Mouse (Mus musculus): Measurements from ENCODE around the gene Cant1. TPM values are rescaled to one million over a fixed set of nuclear protein-coding genes. Genes with fewer than 3 reads are reported as not detected.

The Cant1 gene
- polyA plus RNA-seq, 1 experiment, result 60.2 TPM

- TF ChIP-seq GATA1 (IDR thresholded peaks at IDR 0.05; ENCODE audit: low read length), result no peak
Measured at GRCm38 (mm10) chr11:118418442-118418833, 448 bp downstream of the Cant1 start.

- no peak for TF ChIP-seq GATA1 (IDR thresholded peaks at IDR 0.05; ENCODE audit: low read length)
Measured at GRCm38 (mm10) chr11:118417496-118417895, 1.4 kb downstream of the Cant1 start.

GRCm38 (mm10) chr11:118416046-118416445 is 2.8 kb downstream of the Cant1 start:
- TF ChIP-seq GATA1 (IDR thresholded peaks at IDR 0.05; ENCODE audit: low read length), result no peak

- no peak for TF ChIP-seq GATA1 (IDR thresholded peaks at IDR 0.05; ENCODE audit: low read length)
Measured at GRCm38 (mm10) chr11:118415630-118416029, 3.3 kb downstream of the Cant1 start.

- TF ChIP-seq GATA1 (IDR thresholded peaks at IDR 0.05; ENCODE audit: low read length), result no peak
Measured at GRCm38 (mm10) chr11:118414270-118414669, 4.6 kb downstream of the Cant1 start.

- no peak for TF ChIP-seq GATA1 (IDR thresholded peaks at IDR 0.05; ENCODE audit: low read length)
Measured at GRCm38 (mm10) chr11:118413055-118413454, 5.8 kb downstream of the Cant1 start.

GRCm38 (mm10) chr11:118412601-118413000 is 6.3 kb downstream of the Cant1 start:
- no peak for TF ChIP-seq GATA1 (IDR thresholded peaks at IDR 0.05; ENCODE audit: low read length)

GRCm38 (mm10) chr11:118411271-118411670 is 7.6 kb downstream of the Cant1 start:
- TF ChIP-seq GATA1 (IDR thresholded peaks at IDR 0.05; ENCODE audit: low read length), result no peak

GRCm38 (mm10) chr11:118410479-118410878 is 8.4 kb downstream of the Cant1 start:
- no peak for TF ChIP-seq GATA1 (IDR thresholded peaks at IDR 0.05; ENCODE audit: low read length)

GRCm38 (mm10) chr11:118410073-118410444 is 8.8 kb downstream of the Cant1 start:
- TF ChIP-seq GATA1 (IDR thresholded peaks at IDR 0.05; ENCODE audit: low read length), result no peak

GRCm38 (mm10) chr11:118409106-118410072 is 9.5 kb downstream of the Cant1 start:
- TF ChIP-seq GATA1 (IDR thresholded peaks at IDR 0.05; ENCODE audit: low read length), result no peak

- no peak for TF ChIP-seq GATA1 (IDR thresholded peaks at IDR 0.05; ENCODE audit: low read length)
Measured at GRCm38 (mm10) chr11:118408051-118408740, 10.7 kb downstream of the Cant1 start.

- TF ChIP-seq GATA1 (IDR thresholded peaks at IDR 0.05; ENCODE audit: low read length), result no peak
Measured at GRCm38 (mm10) chr11:118407318-118407910, 11.5 kb downstream of the Cant1 start.

GRCm38 (mm10) chr11:118406521-118406920 is 12.4 kb downstream of the Cant1 start:
- no peak for TF ChIP-seq GATA1 (IDR thresholded peaks at IDR 0.05; ENCODE audit: low read length)

GRCm38 (mm10) chr11:118405311-118405710 is 13.6 kb downstream of the Cant1 start:
- TF ChIP-seq GATA1 (IDR thresholded peaks at IDR 0.05; ENCODE audit: low read length), result no peak
